Mouse (Mus musculus) kidney, adult 9 months (tissue): ENCODE measurements around the gene Klf8.

Source experiments
- DNase-seq: peaks from one replicate; pipeline ENCODE4 v3.0.0; 2022

Klf8 gene

GRCm38 (mm10) chrX:153440018-153440417 lies 202.8 kb downstream of the Klf8 start:
- DNase-seq = no peak
